Mouse (Mus musculus) stomach, embryonic 16.5 days (tissue): ENCODE results near the gene 2010109A12Rik. TPM values are rescaled to one million over a fixed set of nuclear protein-coding genes. Genes with fewer than 3 reads are reported as not detected.

ENCODE experiments used
- ATAC-seq: fragments of 200-750 bp; cut with Nextera tagmentation; 2 replicates; pipeline ENCODE4 v1.8.0; 2017; ENCODE audit warnings: moderate number of reproducible peaks, moderate TSS enrichment; ENCODE audit not compliant: insufficient read depth, low FRiP score
- H3K27ac ChIP-seq: fragments of 300-500 bp; sonication (generic); 2 replicates; pipeline ENCODE4 v1.5.1; 2014; ENCODE audit warnings: low read length
- H3K27me3 ChIP-seq: fragments of 300-500 bp; sonication (generic); 2 replicates; pipeline ENCODE4 v1.6.1; 2014; ENCODE audit warnings: low read length, control low read depth, mixed read lengths; ENCODE audit not compliant: control insufficient read depth, insufficient read depth
- H3K36me3 ChIP-seq: fragments of 300-500 bp; sonication (generic); 2 replicates; pipeline ENCODE4 v1.6.1; 2014; ENCODE audit warnings: low read length; ENCODE audit not compliant: control insufficient read depth, insufficient read depth
- H3K4me1 ChIP-seq: fragments of 300-500 bp; sonication (generic); 2 replicates; pipeline ENCODE4 v1.6.1; 2014; ENCODE audit warnings: low read length, control low read depth, mixed read lengths; ENCODE audit not compliant: control insufficient read depth, insufficient read depth
- H3K4me2 ChIP-seq: fragments of 300-500 bp; sonication (generic); 2 replicates; pipeline ENCODE4 v1.6.1; 2014; ENCODE audit warnings: low read depth, low read length, mixed read lengths
- H3K4me3 ChIP-seq: fragments of 300-500 bp; sonication (generic); replicated peaks from 2 replicates; pipeline ENCODE4 v1.5.1; 2014; ENCODE audit warnings: mild to moderate bottlenecking, low read length
- H3K9ac ChIP-seq: fragments of 300-500 bp; sonication (generic); 2 replicates; pipeline ENCODE4 v1.6.1; 2014; ENCODE audit warnings: low read length
- H3K9me3 ChIP-seq: fragments of 300-500 bp; sonication (generic); replicated peaks from 2 replicates; pipeline ENCODE4 v1.6.1; 2016; ENCODE audit warnings: low read length, control low read depth; ENCODE audit not compliant: control insufficient read depth
- WGBS: fragments of 180-500 bp; shearing (Covaris S2); extraction: QIAGEN DNeasy Blood & Tissue Kit; methylation state at CpG from one replicate; pipeline ENCODE4 v1.1.7; 2014; 5-methylcytosine and 5-hydroxymethylcytosine counted together
- polyA plus RNA-seq: library from polyadenylated mRNA; unstranded; fragments of >200 nt; fragmentation: Nextera tagmentation; extraction: Ambion mirVana; gene quantifications from 2 replicates; pipeline ENCODE4 v1.2.1, GENCODE M21; 2015

2010109A12Rik gene
- polyA plus RNA-seq, 1 experiment from 2014 or later, result 1.6 TPM

GRCm38 (mm10) chr5:93236541-93236940 lies 30.2 kb downstream of the 2010109A12Rik start:
- H3K4me1 ChIP-seq, result no peaks in the 10 kb centered on the region
- no peak overlapping the region for H3K4me2 ChIP-seq
- H3K36me3 ChIP-seq, result no peaks in the 10 kb centered on the region
- H3K4me3 ChIP-seq, result no peak overlapping the region
- H3K27ac ChIP-seq, result no peak overlapping the region
- H3K9ac ChIP-seq, result no peak overlapping the region
- WGBS, result 81% methylated on average over 4 of the region's 4 CpGs
- no peak for ATAC-seq
- no peaks in the 10 kb centered on the region for H3K27me3 ChIP-seq
- no peaks in the 10 kb centered on the region for H3K9me3 ChIP-seq

DNA sequence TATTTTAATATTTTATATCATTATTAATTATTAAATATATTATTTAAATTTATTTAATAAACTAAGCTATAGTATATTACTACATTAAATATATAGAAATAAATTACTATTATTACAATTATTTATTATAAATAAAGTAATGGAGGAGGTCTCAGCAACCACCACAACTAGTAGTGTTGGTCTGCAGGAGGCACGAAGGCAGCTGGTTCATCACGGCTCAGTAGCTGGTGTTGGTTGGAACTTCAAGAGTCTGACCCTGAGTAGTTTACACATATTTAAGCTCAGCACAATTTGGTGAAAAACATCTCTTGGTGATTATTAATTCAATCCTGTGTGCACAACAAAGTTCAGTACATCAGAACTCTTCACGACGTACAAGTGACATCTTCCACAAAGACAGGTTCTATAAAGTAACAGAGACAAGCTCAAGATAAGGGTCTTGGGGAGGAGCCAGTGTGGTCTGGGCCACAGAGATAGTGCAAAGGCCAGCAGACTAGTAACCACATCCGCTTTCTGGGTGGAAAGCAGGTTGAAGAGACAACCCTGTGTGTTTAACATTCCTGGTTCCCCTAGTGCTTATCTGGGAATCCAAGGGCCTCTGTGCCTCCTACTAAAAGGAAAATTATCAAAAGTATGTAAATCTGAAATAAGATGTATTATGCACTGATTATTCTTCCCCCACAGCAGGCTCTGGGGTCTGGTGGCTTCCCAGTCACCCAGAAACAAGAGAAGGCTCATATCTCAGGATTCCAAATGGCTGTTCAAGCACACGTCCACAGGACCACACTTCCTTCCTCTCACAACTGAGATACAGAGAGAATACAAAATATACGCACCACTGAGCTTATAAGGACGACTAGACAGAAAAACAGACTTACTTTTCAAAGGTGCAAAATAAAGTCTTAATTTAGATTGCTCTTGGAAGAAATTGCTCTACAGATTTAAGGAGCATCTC lies 33.5 kb downstream of the 2010109A12Rik start:
- H3K4me1 ChIP-seq, result no peaks in the 10 kb centered on the region
- no peaks in the 10 kb centered on the region for H3K27me3 ChIP-seq
- WGBS, result 68% methylated on average over 8 of the region's 8 CpGs
- no peak for ATAC-seq
- no peak overlapping the region for H3K4me3 ChIP-seq
- no peak overlapping the region for H3K4me2 ChIP-seq
- H3K36me3 ChIP-seq, result no peaks in the 10 kb centered on the region
- no peaks in the 10 kb centered on the region for H3K9me3 ChIP-seq
- no peak overlapping the region for H3K27ac ChIP-seq
- H3K9ac ChIP-seq, result no peak overlapping the region

- no peak overlapping the region for H3K4me2 ChIP-seq
- H3K36me3 ChIP-seq, result no peaks in the 10 kb centered on the region
- whole genome bisulfite sequencing, result 69% methylated on average over 2 of the region's 2 CpGs
- no peak overlapping the region for H3K4me3 ChIP-seq
- no peaks in the 10 kb centered on the region for H3K4me1 ChIP-seq
- H3K9me3 ChIP-seq, result no peaks in the 10 kb centered on the region
- no peaks in the 10 kb centered on the region for H3K27me3 ChIP-seq
- no peak overlapping the region for H3K9ac ChIP-seq
- no peak for ATAC-seq
- no peak overlapping the region for H3K27ac ChIP-seq
Observed at GRCm38 (mm10) chr5:93245280-93245679, 39.0 kb downstream of the 2010109A12Rik start.

DNA sequence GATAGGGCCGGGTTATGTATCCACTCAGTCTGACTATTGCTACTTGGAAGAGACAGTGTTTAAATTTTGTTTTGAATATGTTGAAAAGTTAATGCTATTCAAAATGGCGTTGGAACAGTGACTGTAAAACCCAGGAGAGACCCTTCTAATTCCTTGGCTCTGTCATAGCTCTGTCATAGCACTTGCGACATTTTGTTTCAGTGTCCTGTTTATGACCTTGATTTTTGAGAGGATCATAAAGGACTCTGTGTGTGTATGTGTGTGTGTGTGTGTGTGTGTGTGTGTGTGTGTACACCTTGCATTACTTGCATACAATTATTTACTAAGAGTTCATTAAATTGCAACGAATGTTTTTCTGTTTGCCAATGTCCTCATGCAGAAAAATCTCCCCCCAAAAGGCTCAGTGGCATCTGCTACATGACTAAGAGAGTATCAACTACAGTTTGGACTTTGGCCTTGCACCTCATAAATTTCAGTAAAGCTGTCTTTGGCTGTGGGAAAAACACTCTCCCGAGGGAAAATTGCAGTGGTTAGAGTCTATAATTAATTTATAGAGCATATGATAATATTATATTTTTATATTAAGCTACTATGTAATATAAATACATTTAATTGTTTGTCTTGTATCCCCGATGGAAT lies 43.7 kb downstream of the 2010109A12Rik start:
- Histone ChIP-seq H3K4me3 (no peak overlapping the region), H3K27ac (no peak overlapping the region), H3K36me3 (no peaks in the 10 kb centered on the region), H3K4me2 (no peak overlapping the region), H3K9ac (no peak overlapping the region), H3K9me3 (no peaks in the 10 kb centered on the region), H3K4me1 (no peaks in the 10 kb centered on the region), H3K27me3 (no peaks in the 10 kb centered on the region)
- no peak for ATAC-seq
- WGBS, result 70% methylated on average over 6 of the region's 6 CpGs

DNA sequence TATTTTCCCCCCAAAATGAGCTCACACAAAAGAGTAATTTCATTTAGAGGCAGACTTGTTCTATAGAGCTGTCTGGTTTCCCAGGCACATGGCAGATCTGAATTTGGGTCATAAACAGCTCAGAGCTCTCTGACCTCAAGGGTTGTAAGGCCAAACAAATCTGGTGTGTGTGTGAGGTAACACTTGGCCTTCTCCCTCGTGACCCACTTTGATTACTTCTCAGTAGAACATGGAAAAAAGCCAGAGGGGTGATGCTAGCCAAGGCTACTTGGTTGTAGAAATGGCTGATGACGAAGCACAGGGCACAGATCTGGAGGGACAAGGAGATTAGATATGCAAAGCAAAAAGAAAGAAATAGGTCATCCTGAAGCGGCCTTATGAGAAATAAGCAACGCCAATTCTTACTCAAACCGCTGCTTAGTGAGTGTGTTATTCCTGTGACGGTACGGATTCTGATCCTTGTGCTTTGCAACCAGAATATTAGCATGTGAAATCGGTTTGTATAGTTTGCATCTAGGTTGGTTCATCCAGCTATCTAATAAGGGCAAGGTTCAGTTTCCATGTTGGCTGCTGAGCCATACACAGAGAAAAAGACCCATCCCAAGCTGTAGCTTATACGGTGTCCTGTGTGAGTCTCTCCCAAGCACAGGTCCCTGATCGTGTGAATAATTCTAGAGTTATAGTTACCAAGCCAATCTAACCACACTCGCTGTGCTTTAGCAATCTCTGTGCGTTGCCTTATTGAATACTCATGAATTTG lies 44.9 kb downstream of the 2010109A12Rik start:
- ATAC-seq, result no peak

GRCm38 (mm10) chr5:93255759-93256265 lies 49.5 kb downstream of the 2010109A12Rik start:
- Histone ChIP-seq H3K9ac (no peak overlapping the region), H3K27ac (no peak overlapping the region), H3K4me1 (no peaks in the 10 kb centered on the region), H3K9me3 (no peaks in the 10 kb centered on the region), H3K4me3 (no peak overlapping the region), H3K36me3 (no peaks in the 10 kb centered on the region), H3K4me2 (no peak overlapping the region), H3K27me3 (no peaks in the 10 kb centered on the region)
- WGBS, result 88% methylated on average over 5 of the region's 5 CpGs
- ATAC-seq, result no peak

More for the DNA sequence above, 44.9 kb downstream of the 2010109A12Rik start:
- Histone ChIP-seq H3K27me3 (no peaks in the 10 kb centered on the region), H3K27ac (no peak overlapping the region), H3K9me3 (no peaks in the 10 kb centered on the region), H3K9ac (no peak overlapping the region), H3K4me2 (no peak overlapping the region), H3K4me1 (no peaks in the 10 kb centered on the region), H3K36me3 (no peaks in the 10 kb centered on the region), H3K4me3 (no peak overlapping the region)
- 80% methylated on average over 12 of the region's 12 CpGs for WGBS

GRCm38 (mm10) chr5:93256820-93257405 lies 50.6 kb downstream of the 2010109A12Rik start:
- no peak overlapping the region for H3K4me3 ChIP-seq
- no peak overlapping the region for H3K27ac ChIP-seq
- ATAC-seq, result no peak
- no peaks in the 10 kb centered on the region for H3K36me3 ChIP-seq
- no peaks in the 10 kb centered on the region for H3K4me1 ChIP-seq
- H3K9me3 ChIP-seq, result no peaks in the 10 kb centered on the region
- H3K4me2 ChIP-seq, result no peak overlapping the region
- H3K9ac ChIP-seq, result no peak overlapping the region
- H3K27me3 ChIP-seq, result no peaks in the 10 kb centered on the region

DNA sequence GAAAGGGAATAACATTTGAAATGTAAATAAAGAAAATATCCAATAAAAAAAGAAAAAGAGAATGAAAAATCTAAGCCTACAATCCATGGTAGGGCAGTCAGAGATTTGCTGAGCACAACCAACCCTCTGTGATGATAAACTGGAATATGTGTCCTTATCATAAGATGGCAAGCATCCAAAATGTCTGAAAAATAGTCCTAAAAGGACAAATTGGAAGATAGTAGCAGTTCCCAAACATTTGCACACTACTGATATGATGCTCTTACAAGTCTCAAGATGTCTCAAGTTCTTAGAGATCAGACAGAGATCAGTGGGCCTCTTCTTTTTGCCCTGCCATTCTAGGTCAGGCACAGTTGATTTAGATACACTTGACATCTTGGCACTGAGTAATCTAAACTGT lies 53.0 kb downstream of the 2010109A12Rik start:
- H3K4me1 ChIP-seq, result no peaks in the 10 kb centered on the region
- no peaks in the 10 kb centered on the region for H3K36me3 ChIP-seq

More for the DNA sequence above, 53.0 kb downstream of the 2010109A12Rik start:
- ATAC-seq, result no peak
- Histone ChIP-seq H3K27me3 (no peaks in the 10 kb centered on the region), H3K9ac (no peak overlapping the region), H3K27ac (no peak overlapping the region), H3K4me2 (no peak overlapping the region), H3K4me3 (no peak overlapping the region), H3K9me3 (no peaks in the 10 kb centered on the region)
